Comparison of ENCODE assay signal across 9 mouse cellular contexts in the genomic region with DNA sequence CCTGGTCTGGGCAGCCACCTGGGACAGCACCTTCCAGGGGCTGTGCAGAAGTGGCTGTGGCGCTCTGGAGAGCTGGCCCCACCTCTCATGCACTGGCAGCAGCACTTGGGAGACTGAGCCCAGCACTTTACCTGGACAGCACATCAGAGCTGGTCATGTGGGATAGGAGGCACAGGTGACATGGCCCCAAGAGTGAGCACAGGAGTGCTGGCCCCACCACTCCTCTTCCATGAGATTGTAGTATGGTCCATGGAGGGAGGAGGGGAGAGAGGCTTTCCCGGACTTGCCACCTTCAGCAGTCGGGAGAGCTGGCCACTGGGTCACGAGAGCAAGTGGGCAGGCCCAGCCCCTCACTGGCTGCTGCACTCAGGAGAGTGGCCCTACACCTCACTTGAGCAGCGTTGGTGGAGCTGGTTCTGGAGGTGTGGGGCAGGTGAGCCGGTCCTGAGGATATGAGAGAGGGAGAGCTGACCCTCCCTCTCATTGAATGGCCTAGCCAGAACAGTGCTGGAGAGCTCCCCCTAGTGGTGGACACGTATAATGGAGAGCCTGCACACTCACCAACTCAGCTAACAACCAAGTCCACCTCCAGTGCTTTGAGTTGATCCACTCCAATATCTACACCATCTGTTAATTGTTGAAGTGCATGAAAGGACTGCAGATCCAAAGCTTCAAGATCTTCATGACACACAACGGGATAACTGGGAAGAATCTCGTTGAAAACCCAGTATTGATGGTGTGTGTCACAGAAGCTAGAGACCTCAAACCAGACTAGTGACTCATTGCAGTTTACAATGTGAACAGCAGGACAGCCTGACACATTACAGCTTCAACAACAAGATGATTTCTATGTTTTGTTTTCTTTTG. TPM values are rescaled to one million over a fixed set of nuclear protein-coding genes. Genes with fewer than 3 reads are reported as not detected.
A peak's percentile ranks its signal among the peaks of the same experiment; 100 is the strongest.
DNase-seq lines count a peak whose midpoint lies in the region; ATAC-seq and TF ChIP-seq lines count a peak whose summit lies in the region.
"Had no signal": no experiment of that assay in that cellular context is flagged by ENCODE, and none has a peak within 500 bp of the region (broad histone marks: within the 10 kb centered on the region; RNA-seq: fewer than 3 reads in every experiment).

No protein-coding gene starts in this region.

- H3K4me1 ChIP-seq in cerebellum, adult 2 months (ENCODE audit: control insufficient read depth, insufficient read depth, low read length): no peaks in the 10 kb centered on the region
- H3K4me1 ChIP-seq in forebrain, embryonic 14.5 days (ENCODE audit: control insufficient read depth, insufficient read depth, low read length): no peaks in the 10 kb centered on the region
- H3K4me1 ChIP-seq in kidney, embryonic 16.5 days (ENCODE audit: insufficient read depth, low read length): no peaks in the 10 kb centered on the region

- WGBS in cerebellum, adult 2 months: 65% methylated on average over 9 of the region's 9 CpGs
- 65% methylated on average over 9 of the region's 9 CpGs for WGBS in forebrain, embryonic 14.5 days
- WGBS in kidney, embryonic 16.5 days: 60% methylated on average over 9 of the region's 9 CpGs

- no peak overlapping the region for H3K27ac ChIP-seq in cerebellum, adult 2 months (ENCODE audit: insufficient read depth, low read length)
- H3K27ac ChIP-seq in forebrain, embryonic 14.5 days (ENCODE audit: low read depth, low read length): no peak overlapping the region
- H3K27ac ChIP-seq in kidney, embryonic 16.5 days (ENCODE audit: low read length): no peak overlapping the region

- no peaks in the 10 kb centered on the region for H3K9me3 ChIP-seq in forebrain, embryonic 14.5 days (replicated peaks; ENCODE audit: control insufficient read depth, low read length)
- no peaks in the 10 kb centered on the region for H3K9me3 ChIP-seq in kidney, embryonic 16.5 days (ENCODE audit: low read length)

- no peak overlapping the region for H3K4me3 ChIP-seq in cerebellum, adult 2 months (replicated peaks; ENCODE audit: insufficient read depth, low read depth, low read length)
- no peak overlapping the region for H3K4me3 ChIP-seq in forebrain, embryonic 14.5 days (ENCODE audit: low read depth, low read length)
- H3K4me3 ChIP-seq in kidney, embryonic 16.5 days (ENCODE audit: low read length): no peak overlapping the region

- no peak for TF ChIP-seq POLR2A in cerebellum, adult 2 months (IDR thresholded peaks at IDR 0.05; ENCODE audit: borderline replicate concordance, insufficient read depth, low read length)

- peak; percentile 50; the same call in 1 of the 2 replicates for TF ChIP-seq CTCF in cerebellum, adult 2 months (IDR thresholded peaks at IDR 0.05; ENCODE audit: borderline replicate concordance, insufficient read depth, low read depth, low read length)

- H3K27me3 ChIP-seq in cerebellum, adult 2 months (ENCODE audit: control insufficient read depth, insufficient read depth, low read length): no peaks in the 10 kb centered on the region
- no peaks in the 10 kb centered on the region for H3K27me3 ChIP-seq in forebrain, embryonic 14.5 days (replicated peaks; ENCODE audit: control insufficient read depth, insufficient read depth, low read length)
- H3K27me3 ChIP-seq in kidney, embryonic 16.5 days (ENCODE audit: insufficient read depth, low read length): no peaks in the 10 kb centered on the region

- no peak overlapping the region for H3K9ac ChIP-seq in forebrain, embryonic 14.5 days (ENCODE audit: low read length)
- H3K9ac ChIP-seq in kidney, embryonic 16.5 days (replicated peaks; ENCODE audit: low read length): no peak overlapping the region

- no peak for ATAC-seq in forebrain, embryonic 14.5 days
- ATAC-seq in kidney, embryonic 16.5 days (ENCODE audit: low FRiP score, low TSS enrichment): peak; percentile 77

- peak; percentile 23 to 27 for DNase-seq in cerebellum, adult 2 months
- DNase-seq in cerebellum, adult 11-12 months: no peak
- peak; percentile 59 for DNase-seq in A20 (ENCODE audit: low read depth, low spot score)
- peak; percentile 65 to 75 for DNase-seq in adrenal gland, postnatal 36 days
- peak; percentile 50 for DNase-seq in forebrain, embryonic 14.5 days (ENCODE audit: low spot score)
- DNase-seq in lung, postnatal 25 days (ENCODE audit: low spot score): peak; percentile 58
- DNase-seq in spleen, postnatal 10 days (ENCODE audit: low spot score in 2 of 2): peak; percentile 53 to 69

- no peaks in the 10 kb centered on the region for H3K36me3 ChIP-seq in forebrain, embryonic 14.5 days (ENCODE audit: control insufficient read depth, insufficient read depth, low read length)
- H3K36me3 ChIP-seq in kidney, embryonic 16.5 days (ENCODE audit: insufficient read depth, low read length): no peaks in the 10 kb centered on the region

- H3K4me2 ChIP-seq in forebrain, embryonic 14.5 days (ENCODE audit: low read length): no peak overlapping the region
- no peak overlapping the region for H3K4me2 ChIP-seq in kidney, embryonic 16.5 days (replicated peaks; ENCODE audit: low read depth, low read length)

RNA-seq across cellular contexts. Expression of gene A430078G23Rik, which starts 16.3 kb away (rescaled TPM):
- 0.10 TPM in 1 of 2 replicates, not detected in the other for polyA plus RNA-seq in cerebellum, adult 2 months (2012; rRNA removed)
- under 1 TPM; 0.40 to 0.79 TPM for total RNA-seq in adrenal gland, postnatal 36 days (2021)
- polyA plus RNA-seq in forebrain, embryonic 14.5 days (2014; fragmentation: Nextera tagmentation; extraction: Ambion mirVana): 0.28 TPM in 1 of 2 replicates, not detected in the other
- polyA plus RNA-seq in kidney, embryonic 16.5 days (2015; fragmentation: Nextera tagmentation; extraction: Ambion mirVana): 0.16 and 0.19 TPM in 2 replicates
- total RNA-seq: left cerebral cortex, postnatal 14 days had no signal

RNA-seq across cellular contexts. Expression of gene Arhgef18, which starts 55.9 kb away (rescaled TPM):
- polyA plus RNA-seq in cerebellum, adult 2 months (2012; rRNA removed): 31.2 and 34.0 TPM in 2 replicates
- total RNA-seq in adrenal gland, postnatal 36 days (2021): 10 to 100 TPM; 33.9 to 38.4 TPM
- polyA plus RNA-seq in forebrain, embryonic 14.5 days (2014; fragmentation: Nextera tagmentation; extraction: Ambion mirVana): 8.6 and 11.5 TPM in 2 replicates
- 11.6 and 12.1 TPM in 2 replicates for polyA plus RNA-seq in kidney, embryonic 16.5 days (2015; fragmentation: Nextera tagmentation; extraction: Ambion mirVana)

RNA-seq across cellular contexts. Expression of gene Insr, which starts 57.5 kb away (rescaled TPM):
- 16.2 and 17.5 TPM in 2 replicates for polyA plus RNA-seq in cerebellum, adult 2 months (2012; rRNA removed)
- total RNA-seq in adrenal gland, postnatal 36 days (2021): 100 to 1,000 TPM; 134 to 182 TPM
- polyA plus RNA-seq in forebrain, embryonic 14.5 days (2014; fragmentation: Nextera tagmentation; extraction: Ambion mirVana): 33.6 and 50.9 TPM in 2 replicates
- 41.0 and 41.4 TPM in 2 replicates for polyA plus RNA-seq in kidney, embryonic 16.5 days (2015; fragmentation: Nextera tagmentation; extraction: Ambion mirVana)
